In the genomic region with DNA sequence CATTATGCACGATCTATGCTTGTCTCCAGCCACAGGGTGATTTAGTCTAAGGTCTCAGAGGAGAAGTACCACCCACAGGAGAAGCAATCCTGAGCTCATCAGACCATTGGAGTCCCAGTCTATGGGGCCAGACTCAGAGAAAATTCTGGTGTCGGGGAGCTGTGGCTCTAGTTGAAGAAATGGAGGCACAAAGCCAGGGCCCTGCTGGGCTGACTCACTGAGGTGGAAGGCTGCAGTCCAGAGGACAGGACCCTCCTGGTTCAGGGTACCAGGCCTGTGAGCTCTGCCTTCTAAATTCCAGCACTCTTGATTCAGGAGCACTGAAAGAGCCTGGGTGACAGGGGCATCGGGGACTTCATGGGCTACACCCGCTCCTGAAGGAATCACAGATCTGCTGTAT, we compare ENCODE assay signal across 23 mouse cellular contexts.
"Had no signal": no experiment of that assay in that cellular context is flagged by ENCODE, and none has a peak within 500 bp of the region (broad histone marks: within the 10 kb centered on the region; RNA-seq: fewer than 3 reads in every experiment).

No protein-coding gene starts in this region.

- ATAC-seq: inflammation-experienced regulatory T-cells, adult 6 months; intestine, embryonic 15.5 days; intestine, postnatal 0 days; liver, embryonic 12.5 days had no signal

- H3K4me2 ChIP-seq: heart, embryonic 12.5 days; hindbrain, embryonic 15.5 days; intestine, embryonic 15.5 days; limb, embryonic 12.5 days; liver, embryonic 12.5 days had no signal

- H3K9me3 ChIP-seq: heart, embryonic 10.5 days; hindbrain, embryonic 15.5 days; intestine, embryonic 15.5 days; limb, embryonic 10.5 days had no signal

- H3K9ac ChIP-seq: heart, embryonic 12.5 days; hindbrain, embryonic 15.5 days; intestine, embryonic 15.5 days; limb, embryonic 12.5 days; liver, embryonic 12.5 days; liver, embryonic 14.5 days had no signal

- H3K4me1 ChIP-seq: heart, embryonic 12.5 days; intestine, embryonic 15.5 days; limb, embryonic 10.5 days; limb, embryonic 12.5 days; liver, embryonic 12.5 days had no signal

- H3K4me3 ChIP-seq: gastrocnemius, adult 2 months; heart, embryonic 10.5 days; heart, embryonic 12.5 days; hindbrain, embryonic 15.5 days; intestine, embryonic 15.5 days; layer of hippocampus, adult 2 months; left cerebral cortex, adult 2 months; limb, embryonic 10.5 days; limb, embryonic 12.5 days; liver, embryonic 12.5 days had no signal

- H3K27me3 ChIP-seq: heart, embryonic 12.5 days; hindbrain, embryonic 15.5 days; intestine, embryonic 15.5 days; liver, embryonic 12.5 days had no signal

- H3K36me3 ChIP-seq: heart, embryonic 10.5 days; heart, embryonic 12.5 days; hindbrain, embryonic 15.5 days; intestine, embryonic 15.5 days; limb, embryonic 10.5 days; limb, embryonic 12.5 days; liver, embryonic 12.5 days had no signal

- H3K27ac ChIP-seq: gastrocnemius, adult 2 months; heart, embryonic 10.5 days; hindbrain, embryonic 15.5 days; intestine, embryonic 15.5 days; layer of hippocampus, adult 2 months; left cerebral cortex, adult 2 months; limb, embryonic 10.5 days; limb, embryonic 12.5 days; liver, embryonic 12.5 days; liver, embryonic 14.5 days had no signal

- DNase-seq: gastrocnemius, adult 2 months; gastrocnemius, postnatal 10 days; gastrocnemius, postnatal 25 days; heart, adult 18-20 months; heart, postnatal 10 days; heart, postnatal 4 days; kidney, adult 18-20 months; kidney, adult 8-10 months; kidney, postnatal 10 days; kidney, postnatal 25 days; kidney, postnatal 4 days had no signal
